Mouse (Mus musculus) fat pad, adult 2 months (tissue): ENCODE results near the gene 1500011B03Rik.

Source experiments
- DNase-seq: peaks from one replicate; pipeline ENCODE4 v3.0.0-alpha.2; 2011; ENCODE audit warnings: low read depth, low spot score; ENCODE audit errors: extremely low read depth

Gene 1500011B03Rik

GRCm38 (mm10) chr5:114783405-114784163 is 39.7 kb downstream of the 1500011B03Rik start:
- no peak for DNase-seq

- DNase-seq = no peak
Observed at GRCm38 (mm10) chr5:114782991-114783390, 40.3 kb downstream of the 1500011B03Rik start.

- DNase-seq = no peak
Observed at GRCm38 (mm10) chr5:114780912-114781311, 42.4 kb downstream of the 1500011B03Rik start.

GRCm38 (mm10) chr5:114779956-114780489 is 43.2 kb downstream of the 1500011B03Rik start:
- no peak for DNase-seq

- no peak for DNase-seq
Observed at GRCm38 (mm10) chr5:114776174-114776573, 47.1 kb downstream of the 1500011B03Rik start.

- no peak for DNase-seq
Observed at GRCm38 (mm10) chr5:114775056-114775979, 48.0 kb downstream of the 1500011B03Rik start, which contains the start of gene Git2. TSS of gene Git2 (minus strand) at chr5:114775517.

GRCm38 (mm10) chr5:114774403-114775051 is 48.7 kb downstream of the 1500011B03Rik start, which contains the start of gene Ankrd13a:
TSS of gene Ankrd13a (plus strand) at chr5:114774677.
- DNase-seq = peak; percentile 30

GRCm38 (mm10) chr5:114773780-114774179 is 49.5 kb downstream of the 1500011B03Rik start:
- DNase-seq = no peak

- peak; percentile 52 for DNase-seq
Observed at GRCm38 (mm10) chr5:114773211-114773710, 50.0 kb downstream of the 1500011B03Rik start.

GRCm38 (mm10) chr5:114772456-114773203 is 50.6 kb downstream of the 1500011B03Rik start:
- DNase-seq = no peak

- DNase-seq = no peak
Observed at GRCm38 (mm10) chr5:114771796-114772195, 51.5 kb downstream of the 1500011B03Rik start.

GRCm38 (mm10) chr5:114769786-114770185 is 53.5 kb downstream of the 1500011B03Rik start:
- DNase-seq = no peak

GRCm38 (mm10) chr5:114767185-114767584 is 56.1 kb downstream of the 1500011B03Rik start:
- no peak for DNase-seq

GRCm38 (mm10) chr5:114766686-114767085 is 56.6 kb downstream of the 1500011B03Rik start:
- DNase-seq = no peak

- no peak for DNase-seq
Observed at GRCm38 (mm10) chr5:114764812-114765735, 58.2 kb downstream of the 1500011B03Rik start.

- DNase-seq = no peak
Observed at GRCm38 (mm10) chr5:114761980-114762379, 61.3 kb downstream of the 1500011B03Rik start.

GRCm38 (mm10) chr5:114759536-114760090 is 63.7 kb downstream of the 1500011B03Rik start:
- DNase-seq = no peak
